Mouse (Mus musculus): Measurements from ENCODE around the gene Dnajc12. TPM values are rescaled to one million over a fixed set of nuclear protein-coding genes. Genes with fewer than 3 reads are reported as not detected.
"Not testable (repeated sequence)": the region's sequence is repeated elsewhere in the genome, so short reads cannot be mapped to it uniquely, and the experiment has no call there.

Gene Dnajc12
- total RNA-seq, 2 experiments from 2014 or later = 5.5 to 8.7 TPM

- no peak for DNase-seq
These were observed 4.7 kb downstream of the Dnajc12 start for GRCm38 (mm10) chr10:63386991-63387390.

DNA sequence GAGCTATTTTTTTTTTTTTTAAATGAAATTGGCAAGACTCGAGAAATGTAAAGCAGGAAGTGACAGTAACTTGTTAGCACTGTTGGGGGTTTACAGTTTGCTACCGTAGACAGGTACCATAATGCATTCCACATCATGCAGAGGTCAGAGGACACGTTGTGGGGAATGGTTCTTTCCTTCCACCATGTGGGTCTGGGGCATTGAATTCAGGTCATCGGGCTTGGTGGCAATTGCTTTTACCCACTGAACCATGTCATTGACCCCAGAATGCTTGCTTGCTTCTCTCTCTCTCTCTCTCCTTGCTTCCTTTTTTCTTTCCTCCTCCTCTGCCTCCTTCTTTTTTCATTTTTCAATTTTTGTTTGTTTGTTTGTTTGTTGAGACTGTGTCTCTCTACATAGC is 6.7 kb downstream of the Dnajc12 start:
- DNase-seq = no peak

GRCm38 (mm10) chr10:63396963-63397362 is 14.7 kb downstream of the Dnajc12 start:
- DNase-seq = no peak

DNA sequence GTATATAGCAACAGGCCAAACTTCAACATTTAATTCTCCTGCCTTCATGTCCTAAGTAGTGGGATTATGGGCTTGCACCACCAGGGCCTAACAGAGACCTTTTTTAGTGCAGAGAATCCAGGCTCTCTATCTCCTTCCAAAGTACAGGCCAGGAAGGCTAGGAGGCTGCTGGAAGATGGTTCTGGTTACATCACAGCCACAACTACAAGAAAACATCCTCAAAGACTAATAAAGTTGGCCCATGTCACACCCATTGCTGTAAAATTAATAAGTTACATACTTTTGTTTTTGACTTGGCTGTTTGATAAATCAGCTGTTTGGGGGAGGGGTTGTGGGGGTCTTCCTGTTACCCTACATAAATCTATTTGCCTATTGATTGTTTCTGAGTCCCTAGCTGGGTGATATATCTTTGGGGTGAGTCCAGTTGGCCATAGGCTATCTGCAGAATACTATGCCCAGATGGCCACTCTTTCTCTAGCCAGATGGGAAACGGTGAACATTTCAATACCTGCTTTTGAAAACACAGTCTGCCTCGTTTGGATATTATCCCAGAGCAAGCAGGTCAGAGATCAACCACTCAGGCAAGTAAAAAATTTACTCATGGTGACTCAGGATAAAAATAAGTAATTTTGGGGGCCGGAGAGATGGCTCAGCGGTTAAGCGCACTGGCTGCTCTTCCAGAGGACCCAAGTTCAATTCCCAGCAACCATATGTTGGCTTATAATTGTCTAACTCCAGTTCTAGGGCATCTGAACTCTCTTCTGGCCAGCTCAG is 20.7 kb downstream of the Dnajc12 start:
- DNase-seq = no peak

DNA sequence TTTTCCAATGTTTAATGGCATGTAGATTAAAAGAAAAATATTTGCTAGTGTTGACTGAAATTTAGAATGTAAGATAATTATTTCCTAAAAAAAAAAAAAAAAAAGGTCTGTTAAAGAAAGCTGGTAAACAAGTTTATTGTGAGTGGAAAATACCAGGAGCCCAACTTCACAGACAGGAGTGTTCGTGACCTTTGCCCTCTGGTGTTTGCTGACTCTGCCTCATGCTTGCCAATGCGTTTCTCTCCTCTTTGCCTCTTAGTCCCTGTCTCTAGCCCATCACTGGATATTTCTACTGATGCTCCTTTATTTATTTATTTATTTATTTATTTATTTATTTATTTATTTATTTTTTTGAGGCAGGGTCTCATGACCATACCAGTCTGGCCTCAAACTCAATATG is 21.4 kb downstream of the Dnajc12 start:
- DNase-seq = no peak

- DNase-seq = no peak
These were observed 28.1 kb downstream of the Dnajc12 start for GRCm38 (mm10) chr10:63410162-63410956.

DNA sequence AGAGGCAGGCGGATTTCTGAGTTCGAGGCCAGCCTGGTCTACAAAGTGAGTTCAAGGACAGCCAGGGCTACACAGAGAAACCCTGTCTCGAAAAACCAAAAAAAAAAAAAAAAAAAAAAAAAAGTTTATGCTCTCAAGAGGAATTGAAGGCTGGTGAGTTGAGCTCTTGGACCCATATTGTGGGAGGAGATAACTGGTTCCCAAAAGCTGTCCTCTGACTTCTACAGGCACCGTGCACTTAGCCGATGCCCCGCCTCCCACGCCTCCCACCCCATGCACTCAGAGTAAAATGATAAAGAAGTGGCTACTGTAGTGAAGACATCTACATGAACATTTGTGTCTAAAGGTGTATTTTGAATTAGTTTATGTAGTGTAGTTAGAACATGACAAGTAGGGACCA is 29.4 kb downstream of the Dnajc12 start:
- not testable (repeated sequence) for DNase-seq

- DNase-seq = no peak
These were observed 30.5 kb downstream of the Dnajc12 start for GRCm38 (mm10) chr10:63412756-63413155.

DNA sequence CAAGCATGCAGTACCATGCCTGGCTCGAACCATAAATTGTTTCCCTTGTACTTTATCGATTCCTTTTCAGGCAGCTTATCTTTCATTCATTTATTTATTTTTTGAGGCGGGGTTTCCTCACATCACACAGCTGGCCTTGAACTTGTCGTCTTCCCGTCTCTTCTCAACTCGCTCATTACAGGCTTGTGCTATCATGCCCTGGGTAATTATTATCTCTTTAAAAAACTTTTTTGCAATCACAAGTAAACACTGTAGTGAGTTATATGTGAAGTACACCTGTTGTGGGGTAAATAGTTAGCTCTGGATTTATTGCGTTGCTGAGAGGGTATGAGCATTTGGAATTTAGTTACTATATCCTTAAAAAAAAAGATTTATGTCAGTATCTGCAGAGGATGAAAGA is 33.0 kb downstream of the Dnajc12 start:
- no peak for DNase-seq

- no peak for DNase-seq
These were observed 33.6 kb downstream of the Dnajc12 start for GRCm38 (mm10) chr10:63415850-63416249.

DNA sequence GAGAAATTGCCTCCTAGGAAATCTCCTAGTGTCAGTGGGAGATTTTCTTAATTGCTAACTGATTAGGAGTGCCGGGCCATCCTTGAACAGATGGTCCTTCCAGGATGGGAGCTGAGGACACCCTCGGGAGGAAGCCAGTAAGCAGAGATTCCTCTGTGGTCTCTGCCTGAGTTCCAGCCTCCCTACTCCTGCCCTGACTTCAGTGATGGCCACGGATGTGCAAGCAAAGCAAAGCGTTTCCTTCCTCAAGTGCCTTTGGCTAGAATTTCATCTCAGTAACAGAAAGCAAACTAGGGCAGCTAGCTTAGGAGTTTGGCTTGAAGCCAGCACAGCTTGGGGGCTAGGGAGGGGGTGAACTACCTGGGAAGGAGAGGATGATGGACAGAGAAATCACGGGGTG is 34.8 kb downstream of the Dnajc12 start:
- DNase-seq = no peak

- DNase-seq = peak; percentile 72
These were observed 39.8 kb downstream of the Dnajc12 start, which contains the start of gene Gm7075 for GRCm38 (mm10) chr10:63421739-63422735. TSS of gene Gm7075 (minus strand) at chr10:63421789.

DNA sequence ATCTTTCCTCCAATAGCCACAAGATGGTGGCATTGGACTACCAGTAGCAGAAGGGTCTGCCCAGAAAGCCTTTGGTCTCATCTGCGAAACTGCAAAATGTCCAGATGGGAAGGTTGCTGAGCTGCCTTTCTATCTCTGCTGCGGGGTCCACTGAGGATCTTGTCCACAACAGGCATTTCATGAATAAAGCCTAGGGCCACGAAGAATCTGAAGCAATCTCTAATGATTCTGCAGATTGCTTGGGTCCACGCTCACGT is 40.4 kb downstream of the Dnajc12 start:
- peak; percentile 23 for DNase-seq

DNA sequence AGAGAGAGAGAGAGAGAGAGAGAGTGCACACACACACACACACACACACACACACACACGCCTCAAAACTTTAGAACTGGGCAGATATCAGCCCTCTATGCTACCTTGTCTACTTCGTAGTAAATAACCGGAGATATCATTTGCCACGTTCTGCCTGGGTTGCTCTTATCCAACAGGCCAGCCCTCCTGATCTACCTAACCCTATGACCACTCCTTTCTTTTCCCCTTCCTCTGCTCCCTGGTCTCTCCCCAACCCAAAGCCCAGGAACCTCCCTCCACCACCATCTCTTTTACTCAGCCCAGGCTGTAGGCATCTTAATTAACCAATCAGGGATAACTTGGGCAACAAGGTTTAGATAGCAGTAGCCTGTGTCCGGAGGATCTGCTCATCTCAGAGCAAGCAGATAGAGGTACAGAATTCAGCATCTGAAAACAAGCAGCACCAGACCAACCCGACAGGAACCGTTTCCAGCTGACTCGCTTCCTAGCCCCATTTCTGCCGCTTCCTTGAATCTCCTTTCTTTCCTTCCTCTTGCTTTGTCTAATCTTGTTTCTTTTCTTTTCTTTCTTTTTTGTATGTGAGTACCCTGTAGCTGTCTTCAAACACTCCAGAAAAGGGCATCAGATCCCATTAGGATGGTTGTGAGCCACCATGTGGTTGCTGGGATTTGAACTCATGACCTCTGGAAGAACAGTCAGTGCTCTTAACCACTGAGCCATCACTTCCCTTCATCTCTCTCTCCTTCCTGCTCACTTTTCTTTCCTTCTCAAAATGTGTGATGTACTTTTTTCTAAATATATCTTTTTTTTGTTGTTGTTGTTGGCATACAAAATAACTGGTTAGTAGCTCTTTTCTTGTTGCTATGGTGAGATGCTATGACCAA is 41.6 kb downstream of the Dnajc12 start:
- DNase-seq = no peak

GRCm38 (mm10) chr10:63424475-63424814 is 42.2 kb downstream of the Dnajc12 start:
- DNase-seq = peak; percentile 44

DNA sequence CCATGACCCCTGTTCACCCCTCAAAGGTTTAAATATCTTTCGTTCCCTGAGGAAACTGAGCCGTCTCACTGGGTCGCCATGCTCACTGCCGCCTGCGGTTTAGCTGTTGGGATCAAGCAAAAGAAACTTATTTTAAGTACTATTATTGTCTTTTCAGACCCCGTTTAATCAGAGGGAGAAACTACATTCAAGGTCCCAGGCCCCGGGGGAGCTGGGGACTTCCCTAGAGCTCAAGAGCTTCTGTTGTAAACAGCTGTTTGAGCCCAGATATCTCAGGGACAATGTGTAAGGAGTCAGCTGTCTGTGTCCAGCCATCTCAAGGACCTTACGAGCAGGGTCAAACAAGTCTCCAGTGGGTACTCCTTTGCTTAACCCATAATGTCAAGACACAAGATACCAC is 44.9 kb downstream of the Dnajc12 start:
- no peak for DNase-seq

- peak; percentile 36 for DNase-seq
These were observed 46.2 kb downstream of the Dnajc12 start for GRCm38 (mm10) chr10:63428243-63429022.

DNA sequence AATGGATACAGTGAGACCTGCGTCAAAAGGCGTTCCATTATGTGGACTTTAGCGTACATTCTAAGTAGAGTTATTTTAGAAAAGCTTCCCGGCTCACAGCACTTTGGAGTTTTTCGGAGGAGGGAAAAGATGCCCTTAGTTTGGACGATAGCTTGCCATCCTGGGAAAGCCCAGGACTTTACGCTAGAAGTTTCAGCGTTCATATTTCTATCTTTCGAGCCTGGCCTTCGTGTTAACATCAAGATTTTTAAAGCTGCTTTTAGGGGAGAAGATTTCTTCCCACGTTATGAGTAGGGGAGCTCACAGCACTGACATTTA is 46.7 kb downstream of the Dnajc12 start:
- DNase-seq = no peak

GRCm38 (mm10) chr10:63429380-63429779 is 47.1 kb downstream of the Dnajc12 start:
- peak; percentile 100 for DNase-seq

DNA sequence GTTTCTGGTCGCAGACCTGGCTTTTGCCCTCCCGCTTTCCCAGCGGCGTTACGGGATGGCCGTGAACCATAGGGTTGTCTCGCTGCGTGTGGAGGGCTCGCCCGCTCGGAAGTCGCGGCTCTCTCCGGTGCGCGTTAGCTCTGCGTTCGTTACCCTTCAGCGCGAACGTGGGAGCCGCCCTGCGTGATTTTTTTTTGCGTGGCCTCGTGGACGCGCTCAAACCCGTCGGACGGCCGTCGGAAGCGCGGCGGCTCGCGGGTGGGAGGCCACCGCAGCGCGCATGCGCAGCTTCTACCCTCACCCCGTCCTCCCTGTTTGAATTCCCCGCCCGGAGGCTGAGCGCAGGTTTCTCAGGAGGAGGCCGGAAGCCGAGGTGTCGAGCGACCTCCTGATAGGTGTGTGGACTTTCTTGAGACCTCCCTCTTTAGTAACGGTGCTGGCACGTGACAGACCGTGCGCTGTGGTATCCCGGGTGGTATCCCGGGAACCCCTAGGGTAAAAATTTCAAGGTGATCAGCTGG is 47.6 kb downstream of the Dnajc12 start, which contains the start of gene Ctnna3:
Ctnna3 (plus strand) TSS at position 314 of the 521 bp plus-strand sequence.
- peak; percentile 89 for DNase-seq

GRCm38 (mm10) chr10:63431221-63431736 is 49.0 kb downstream of the Dnajc12 start:
- no peak for DNase-seq

All from heart, postnatal 4 days (tissue).